Mouse (Mus musculus): ENCODE results near the gene Fbxl8.
A peak's percentile ranks its signal among the peaks of the same experiment; 100 is the strongest.
"Not testable (repeated sequence)": the region's sequence is repeated elsewhere in the genome, so short reads cannot be mapped to it uniquely, and the experiment has no call there.

Gene Fbxl8

GRCm38 (mm10) chr8:105264024-105264982 is at the start of gene Fbxl8, which contains the start of gene Tradd:
TSS of gene Fbxl8 (plus strand) at chr8:105264648.
TSS of gene Tradd (minus strand) at chr8:105264609.
- DNase-seq (ENCODE audit: low read depth) = peak; percentile 28

GRCm38 (mm10) chr8:105217926-105218522 is 46.4 kb upstream of the Fbxl8 start:
- DNase-seq (ENCODE audit: low read depth) = no peak

DNA sequence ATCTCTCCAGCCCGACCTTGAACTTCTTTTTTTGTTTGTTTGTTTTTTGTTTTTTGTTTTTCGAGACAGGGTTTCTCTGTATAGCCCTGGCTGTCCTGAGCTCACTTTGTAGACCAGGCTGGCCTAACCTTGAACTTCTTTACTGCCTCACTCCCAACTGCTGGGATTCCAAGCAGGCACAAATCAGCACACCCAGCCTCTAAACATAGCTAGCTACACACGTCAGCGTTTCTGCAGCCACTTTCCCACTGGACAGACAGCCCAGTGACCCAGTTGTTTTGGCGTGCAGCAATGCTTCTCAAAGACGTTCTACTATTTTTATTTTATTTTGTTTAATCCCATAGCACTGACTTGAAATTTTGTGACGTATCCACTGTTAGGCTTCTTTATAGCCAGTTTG is 40.6 kb upstream of the Fbxl8 start:
- DNase-seq (ENCODE audit: low read depth) = no peak

DNA sequence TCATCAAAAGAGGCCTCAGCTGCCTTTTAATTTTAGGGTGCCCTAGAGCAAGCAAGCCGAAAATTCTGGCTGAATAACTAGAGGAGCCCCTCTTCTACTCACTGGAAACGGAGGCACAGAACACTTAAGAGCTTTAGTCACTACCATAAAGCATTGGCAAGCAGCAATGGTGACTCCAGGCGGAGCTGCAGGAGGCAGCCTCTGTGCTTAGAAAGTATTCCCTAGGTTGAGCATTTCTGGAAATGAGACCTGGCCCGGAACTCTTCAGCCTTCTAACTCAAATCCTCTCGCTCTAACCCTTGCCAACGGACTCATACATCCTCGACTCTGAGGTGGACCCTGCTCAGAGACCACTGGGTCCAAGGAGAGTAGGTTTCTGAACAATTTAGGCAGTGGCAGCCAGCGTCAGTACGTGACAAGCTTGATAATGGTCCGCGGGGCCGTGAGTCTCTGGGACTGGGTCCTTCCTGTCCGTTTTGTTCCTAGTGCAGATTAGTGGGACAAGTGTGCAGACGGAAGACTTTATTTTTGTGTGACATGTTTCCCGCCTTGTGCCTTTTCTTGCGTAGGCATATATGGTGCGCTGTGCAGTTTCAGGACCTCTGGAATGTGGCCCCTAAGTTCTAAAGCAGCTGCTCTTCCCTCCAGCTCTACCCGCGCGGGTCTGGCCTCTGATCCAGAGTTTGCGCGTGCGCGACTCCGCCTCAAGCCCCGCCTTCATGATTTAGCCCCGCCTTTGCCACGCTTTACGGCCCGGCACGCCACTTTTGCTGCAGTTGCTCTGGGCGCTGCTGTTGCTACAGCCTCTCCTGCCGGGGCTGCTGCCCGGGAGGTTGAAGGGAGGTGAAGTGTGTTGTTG is 39.8 kb upstream of the Fbxl8 start, which contains the start of gene D230025D16Rik:
Gene D230025D16Rik (plus strand): TSS at position 733 of the 859 bp plus-strand sequence.
- peak; percentile 92 for DNase-seq (ENCODE audit: low read depth)

DNA sequence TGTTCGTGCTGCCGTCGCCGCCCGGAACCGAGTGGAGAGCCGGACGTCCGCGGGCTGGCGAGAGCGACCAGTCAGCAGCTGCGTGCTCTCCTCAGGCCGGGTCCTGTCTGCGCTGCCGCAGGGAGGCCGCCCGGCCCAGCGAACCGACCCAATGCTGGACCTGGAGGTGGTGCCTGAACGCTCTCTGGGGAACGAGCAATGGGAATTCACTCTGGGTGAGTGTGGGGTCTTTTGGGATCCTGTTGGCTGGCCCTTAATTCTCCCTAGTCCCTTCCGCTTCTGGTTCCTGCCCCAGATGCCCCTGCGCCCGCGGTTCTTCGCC is 39.2 kb upstream of the Fbxl8 start:
- DNase-seq (ENCODE audit: low read depth) = no peak

DNA sequence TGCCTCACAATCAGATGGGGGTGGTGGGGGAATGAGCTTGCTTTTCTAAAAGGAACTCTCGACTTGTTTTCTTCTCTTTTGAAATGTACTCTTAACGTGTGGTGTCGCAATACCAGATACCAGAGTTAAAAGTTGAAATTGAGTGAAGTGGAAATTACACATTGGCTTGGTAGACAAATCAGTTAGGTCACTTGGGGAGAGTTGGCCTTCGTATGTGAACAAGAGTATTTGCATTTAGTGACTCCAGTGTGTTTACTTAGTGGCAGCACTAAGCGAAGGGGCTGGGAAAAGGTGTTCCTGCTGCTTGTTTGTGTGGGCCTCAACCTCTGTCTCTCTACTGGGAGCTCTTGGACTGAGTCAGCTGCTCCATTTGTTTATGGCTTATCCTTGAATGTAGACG is 38.5 kb upstream of the Fbxl8 start:
- DNase-seq (ENCODE audit: low read depth) = no peak

DNA sequence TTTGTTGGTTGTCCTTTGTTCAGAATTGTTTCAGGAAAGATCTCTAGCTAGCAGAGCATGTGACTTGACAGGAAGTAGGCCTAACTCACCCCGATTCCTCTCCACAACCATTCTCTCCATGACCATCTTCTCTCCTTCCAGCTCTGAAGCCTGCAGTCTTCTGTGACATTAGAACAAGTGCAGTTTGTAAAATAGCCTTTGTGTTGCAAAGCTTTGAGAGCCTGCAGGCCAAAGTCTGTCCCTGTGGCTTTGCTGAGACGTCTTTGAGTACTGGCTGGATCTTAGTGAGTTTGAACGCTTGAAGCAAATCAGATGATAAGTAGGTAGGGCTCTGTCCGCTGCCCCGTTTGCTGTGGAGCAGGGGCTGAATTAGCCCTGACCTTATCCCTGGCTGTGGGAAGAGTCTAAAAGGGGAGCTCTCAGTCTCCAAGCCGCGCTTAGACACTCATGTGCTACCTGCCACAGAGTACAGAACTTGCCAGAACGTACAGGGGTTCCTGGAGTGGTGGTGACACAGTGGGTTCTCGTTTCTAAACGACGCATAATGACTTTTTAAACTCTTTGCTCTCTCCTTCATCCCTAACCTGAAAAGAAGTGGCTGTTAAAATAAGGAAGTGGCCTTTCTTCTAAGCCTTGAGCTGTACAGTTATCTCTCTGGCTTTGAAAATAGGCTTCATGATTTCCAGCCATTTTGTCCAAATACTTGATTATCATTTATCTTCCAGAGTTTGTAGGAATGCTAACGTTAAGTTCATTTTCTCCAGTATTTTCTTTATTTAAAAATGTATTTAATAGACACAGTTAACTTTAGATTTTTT is 32.7 kb upstream of the Fbxl8 start:
- no peak for DNase-seq (ENCODE audit: low read depth)

GRCm38 (mm10) chr8:105232321-105232693 is 32.1 kb upstream of the Fbxl8 start:
- not testable (repeated sequence) for DNase-seq (ENCODE audit: low read depth)

- no peak for DNase-seq (ENCODE audit: low read depth)
Observed at GRCm38 (mm10) chr8:105233126-105233935, 31.1 kb upstream of the Fbxl8 start.

DNA sequence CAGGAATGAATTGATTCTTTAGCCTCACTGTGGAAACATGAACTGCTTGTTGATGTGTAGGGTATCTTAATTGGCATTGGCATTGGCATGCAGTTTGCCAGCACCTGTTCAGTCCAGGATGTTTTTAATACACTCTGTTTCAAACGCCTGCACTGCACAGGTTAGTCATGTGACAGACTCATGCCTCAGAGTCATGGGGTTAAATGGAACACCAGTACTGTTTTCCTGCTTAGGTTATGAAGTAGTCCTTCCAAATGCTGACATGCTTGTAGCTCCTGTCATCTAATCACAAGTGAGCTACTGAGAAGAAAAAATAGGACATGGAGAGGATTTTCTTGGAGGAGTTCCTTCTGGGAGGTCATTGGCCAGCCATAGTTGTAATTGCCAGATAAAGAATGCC is 29.2 kb upstream of the Fbxl8 start:
- no peak for DNase-seq (ENCODE audit: low read depth)

GRCm38 (mm10) chr8:105237442-105238142 is 26.9 kb upstream of the Fbxl8 start:
- DNase-seq (ENCODE audit: low read depth) = no peak

DNA sequence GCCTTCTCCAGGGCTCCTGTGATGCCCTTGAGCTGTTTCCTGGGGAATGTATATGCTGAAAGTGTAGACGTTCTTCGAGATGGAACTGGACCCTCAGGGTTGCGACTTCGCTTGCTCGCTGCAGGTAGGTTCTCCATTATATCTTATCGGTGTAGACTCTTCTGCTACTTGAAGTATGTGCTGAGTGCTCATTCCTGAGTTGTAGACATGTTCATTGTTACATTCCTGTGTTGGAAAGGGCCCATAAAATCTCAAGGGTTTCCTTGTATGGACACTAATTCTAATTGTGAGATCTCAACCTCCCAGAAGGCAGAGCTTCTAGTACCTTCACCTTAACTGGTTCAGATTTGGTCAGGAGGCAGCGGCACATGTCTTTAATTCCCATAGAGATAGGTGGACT is 23.4 kb upstream of the Fbxl8 start:
- DNase-seq (ENCODE audit: low read depth) = no peak

GRCm38 (mm10) chr8:105251954-105252353 is 12.5 kb upstream of the Fbxl8 start:
- DNase-seq (ENCODE audit: low read depth) = no peak

- DNase-seq (ENCODE audit: low read depth) = no peak
Observed at GRCm38 (mm10) chr8:105252680-105253537, 11.5 kb upstream of the Fbxl8 start.

DNA sequence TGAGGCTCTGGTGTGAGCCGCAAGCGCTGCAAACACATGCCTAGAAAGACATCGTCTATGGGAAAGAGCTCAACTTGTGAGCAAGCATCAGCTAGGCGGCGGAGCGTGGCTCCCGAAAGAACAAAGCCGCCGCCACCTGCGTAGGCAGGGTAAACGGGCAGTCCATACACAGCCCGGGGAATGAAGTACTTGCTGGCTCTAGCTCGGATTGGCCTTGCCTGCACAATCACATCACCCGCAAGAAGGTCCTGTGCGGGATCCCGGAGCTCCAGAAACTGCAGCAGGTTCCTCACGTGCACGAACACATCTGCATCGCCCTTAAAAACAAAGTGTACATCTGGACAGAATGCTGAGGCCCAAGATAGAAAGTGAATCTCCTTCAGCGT is 10.7 kb upstream of the Fbxl8 start:
- DNase-seq (ENCODE audit: low read depth) = no peak

GRCm38 (mm10) chr8:105254152-105254965 is 10.1 kb upstream of the Fbxl8 start:
- DNase-seq (ENCODE audit: low read depth) = peak; percentile 73

GRCm38 (mm10) chr8:105254966-105255350 is 9.5 kb upstream of the Fbxl8 start, which contains the start of gene B3gnt9:
TSS of gene B3gnt9 (minus strand) at chr8:105255153.
- DNase-seq (ENCODE audit: low read depth) = peak; percentile 61

Measured in fibroblast of lung, adult 2 months (primary cell).